Mouse (Mus musculus) liver, embryonic 14.5 days (tissue): ENCODE results near the gene Mgat2.
"Not testable (repeated sequence)": the region's sequence is repeated elsewhere in the genome, so short reads cannot be mapped to it uniquely, and the experiment has no call there.

Source experiments
- CTCF ChIP-seq: IDR thresholded peaks from 2 replicates; pipeline ENCODE4 v1.5.1; 2016; ENCODE audit warnings: antibody characterized with exemption, low read depth, control low read depth
- EP300 ChIP-seq: IDR thresholded peaks from 2 replicates; pipeline ENCODE4 v1.6.1; 2016; ENCODE audit warnings: antibody characterized with exemption, low read depth

- TF ChIP-seq CTCF, EP300: not testable (repeated sequence)
Measured at GRCm38 (mm10) chr12:69166861-69167581, 16.9 kb upstream of the Mgat2 start.
